Mouse (Mus musculus) liver, postnatal 0 days (tissue): ENCODE measurements around the gene Sidt2.

Experiments used
- CTCF ChIP-seq: sonication (generic); IDR thresholded peaks from 2 replicates; pipeline ENCODE4 v1.5.1; 2016; ENCODE audit warnings: antibody characterized with exemption, low read depth
- EP300 ChIP-seq: IDR thresholded peaks from 2 replicates; pipeline ENCODE4 v1.6.1; 2016; ENCODE audit warnings: antibody characterized with exemption, low read depth, mild to moderate bottlenecking

GRCm38 (mm10) chr9:45942916-45943315 lies 12.1 kb downstream of the Sidt2 start:
- TF ChIP-seq CTCF (no peak), EP300 (no peak)
